Mouse (Mus musculus): ENCODE measurements around the gene Casq2. TPM values are rescaled to one million over a fixed set of nuclear protein-coding genes. Genes with fewer than 3 reads are reported as not detected.
A peak's percentile ranks its signal among the peaks of the same experiment; 100 is the strongest.
"Not testable (repeated sequence)": the region's sequence is repeated elsewhere in the genome, so short reads cannot be mapped to it uniquely, and the experiment has no call there.

Gene Casq2
- polyA plus RNA-seq, 2 experiments, result 0.88 to 0.89 TPM

DNA sequence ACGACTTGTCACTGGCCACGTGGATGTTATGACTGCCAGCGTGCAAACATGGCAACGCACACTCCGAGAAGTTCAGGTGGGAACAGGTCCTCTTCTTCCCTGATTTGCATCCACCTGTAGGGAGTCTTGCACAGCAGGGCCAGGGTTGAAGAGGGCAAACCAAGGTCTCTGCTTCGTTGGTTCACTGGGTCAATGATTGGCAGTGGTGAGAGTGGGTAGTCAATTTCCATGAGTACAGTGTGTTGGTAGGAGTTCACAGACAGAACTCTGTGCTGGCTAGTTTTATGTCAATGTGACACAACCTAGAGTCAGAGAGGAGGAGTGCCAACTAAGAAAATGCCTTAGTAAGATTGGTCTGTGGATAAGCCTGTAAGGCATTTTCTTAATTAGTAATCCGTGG, 67.9 kb downstream of the Casq2 start:
- no peaks in the 10 kb centered on the region for H3K27me3 ChIP-seq (ENCODE audit: control insufficient read depth, insufficient read depth, low read length)
- no peak overlapping the region for H3K4me3 ChIP-seq (ENCODE audit: insufficient read depth in 1 of 2, low read depth in 2 of 2, low read length in 2 of 2)
- H3K9ac ChIP-seq (replicated peaks), result no peak overlapping the region
- TF ChIP-seq EP300 (IDR thresholded peaks at IDR 0.05; ENCODE audit: low read depth) (no peak), CTCF (IDR thresholded peaks at IDR 0.05; ENCODE audit: low read depth) (no peak)
- no peaks in the 10 kb centered on the region for H3K9me3 ChIP-seq (ENCODE audit: control insufficient read depth, low read length)
- no peak overlapping the region for H3K4me2 ChIP-seq (ENCODE audit: low read depth)
- H3K36me3 ChIP-seq (replicated peaks; ENCODE audit: control insufficient read depth, insufficient read depth, low read depth), result peaks cover 34% of the 10 kb centered on the region
- no peak for ATAC-seq (ENCODE audit: insufficient read depth)
- H3K27ac ChIP-seq, result no peak overlapping the region
- WGBS (ENCODE audit: insufficient replicate concordance), result 83% methylated on average over 7 of the region's 7 CpGs
- no peak for DNase-seq (ENCODE audit: low read depth in 3 of 3, low spot score in 3 of 3)
- peaks cover 0 to 10% of the 10 kb centered on the region in 2 experiments; a peak in 3 of 4 replicates for H3K4me1 ChIP-seq (replicated peaks; ENCODE audit: control insufficient read depth in 2 of 2, insufficient read depth in 2 of 2, low read length in 1 of 2)

DNA sequence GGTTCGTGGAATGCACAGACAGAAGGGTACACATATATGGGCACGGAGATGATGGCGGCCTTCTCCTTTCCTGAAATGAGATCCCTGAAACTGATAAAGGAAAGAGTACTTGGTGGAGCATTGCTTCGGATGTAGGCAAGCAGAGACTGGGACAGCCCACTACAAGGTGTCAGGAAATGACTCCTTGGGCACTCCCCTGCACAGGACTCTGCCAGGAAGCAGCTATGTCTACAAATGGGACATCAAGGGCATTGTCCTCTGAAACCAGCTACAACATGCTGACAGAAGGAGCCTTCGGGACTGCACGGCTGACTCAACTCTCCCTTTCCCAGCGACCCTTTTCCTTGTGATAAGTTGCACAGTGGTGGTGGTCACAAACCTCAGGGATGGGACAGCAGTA, 70.5 kb downstream of the Casq2 start:
- H3K4me3 ChIP-seq (ENCODE audit: insufficient read depth in 1 of 2, low read depth in 2 of 2, low read length in 2 of 2), result no peak overlapping the region
- WGBS (ENCODE audit: insufficient replicate concordance), result 74% methylated on average over 7 of the region's 7 CpGs
- DNase-seq (ENCODE audit: low read depth in 3 of 3, low spot score in 3 of 3), result no peak
- no peak overlapping the region for H3K9ac ChIP-seq (replicated peaks)
- no peaks in the 10 kb centered on the region for H3K9me3 ChIP-seq (ENCODE audit: control insufficient read depth, low read length)
- H3K27ac ChIP-seq, result no peak overlapping the region
- H3K27me3 ChIP-seq (ENCODE audit: control insufficient read depth, insufficient read depth, low read length), result no peaks in the 10 kb centered on the region
- TF ChIP-seq EP300 (IDR thresholded peaks at IDR 0.05; ENCODE audit: low read depth) (no peak), CTCF (IDR thresholded peaks at IDR 0.05; ENCODE audit: low read depth) (no peak)
- H3K36me3 ChIP-seq (replicated peaks; ENCODE audit: control insufficient read depth, insufficient read depth, low read depth), result peaks cover 60% of the 10 kb centered on the region
- no peak for ATAC-seq (ENCODE audit: insufficient read depth)
- no peak overlapping the region for H3K4me2 ChIP-seq (ENCODE audit: low read depth)
- H3K4me1 ChIP-seq (replicated peaks; ENCODE audit: control insufficient read depth in 2 of 2, insufficient read depth in 2 of 2, low read length in 1 of 2), result peaks cover 7 to 19% of the 10 kb centered on the region in 2 experiments

DNA sequence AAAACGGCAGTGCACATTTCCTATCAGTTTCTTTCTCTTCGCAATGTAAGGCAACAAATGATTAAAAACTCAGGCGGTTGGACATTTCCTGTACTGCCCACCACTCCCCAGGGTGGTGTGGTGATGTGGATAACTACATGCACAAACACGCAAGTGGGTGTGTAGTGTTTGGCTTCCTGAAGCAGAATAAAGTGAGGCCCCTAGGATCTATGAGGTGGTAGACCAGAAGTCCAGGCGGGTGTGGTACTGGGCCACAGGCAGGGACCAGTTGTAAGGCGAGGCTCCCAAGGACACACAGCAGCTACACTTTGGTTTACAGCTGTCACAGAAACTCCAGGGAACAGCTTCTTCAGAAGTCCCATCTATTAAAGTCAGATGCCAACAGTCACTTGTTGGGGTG, 71.4 kb downstream of the Casq2 start:
- DNase-seq (ENCODE audit: low read depth in 3 of 3, low spot score in 3 of 3), result no peak
- TF ChIP-seq CTCF (IDR thresholded peaks at IDR 0.05; ENCODE audit: low read depth), result no peak
- no peak for TF ChIP-seq EP300 (IDR thresholded peaks at IDR 0.05; ENCODE audit: low read depth)
- H3K27me3 ChIP-seq (ENCODE audit: control insufficient read depth, insufficient read depth, low read length), result no peaks in the 10 kb centered on the region
- H3K4me3 ChIP-seq (ENCODE audit: insufficient read depth in 1 of 2, low read depth in 2 of 2, low read length in 2 of 2), result no peak overlapping the region
- no peak for ATAC-seq (ENCODE audit: insufficient read depth)
- peaks cover 8 to 20% of the 10 kb centered on the region in 2 experiments for H3K4me1 ChIP-seq (replicated peaks; ENCODE audit: control insufficient read depth in 2 of 2, insufficient read depth in 2 of 2, low read length in 1 of 2)
- peaks cover 66% of the 10 kb centered on the region for H3K36me3 ChIP-seq (replicated peaks; ENCODE audit: control insufficient read depth, insufficient read depth, low read depth)
- no peak overlapping the region for H3K4me2 ChIP-seq (ENCODE audit: low read depth)
- H3K9me3 ChIP-seq (ENCODE audit: control insufficient read depth, low read length), result no peaks in the 10 kb centered on the region
- no peak overlapping the region for H3K9ac ChIP-seq (replicated peaks)
- H3K27ac ChIP-seq, result no peak overlapping the region
- 42% methylated on average over 6 of the region's 6 CpGs for WGBS (ENCODE audit: insufficient replicate concordance)

DNA sequence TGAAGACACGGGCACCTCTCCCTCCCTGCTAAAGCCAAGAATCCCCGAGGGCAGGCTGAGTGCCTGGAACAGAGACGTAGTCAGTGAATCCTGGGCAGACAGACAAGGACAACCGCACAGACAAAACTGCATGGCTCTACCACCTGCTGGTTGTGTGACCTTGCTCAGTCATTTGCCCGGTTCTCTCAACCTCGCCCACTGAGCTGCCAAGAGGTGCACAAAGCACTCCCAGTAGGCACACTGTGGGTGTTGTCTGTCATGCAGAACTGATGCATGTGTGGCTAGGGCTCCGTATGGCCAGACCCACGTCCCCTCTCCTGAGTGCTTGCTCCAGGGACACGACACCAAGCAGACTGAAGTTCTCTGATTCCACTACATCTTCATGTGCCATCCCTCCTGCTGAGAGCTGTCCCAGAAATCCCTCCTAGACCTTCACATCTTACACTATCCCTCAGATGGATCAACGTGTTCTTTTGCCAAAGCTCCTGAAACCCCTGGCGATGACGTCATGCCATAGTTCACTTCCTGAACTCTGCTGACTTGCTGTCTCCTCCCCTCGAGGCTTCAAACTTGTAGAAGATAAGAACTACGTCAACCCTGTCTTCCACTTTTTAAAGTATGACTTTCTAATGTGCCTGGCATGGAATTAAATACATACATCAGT, 72.7 kb downstream of the Casq2 start:
- H3K4me3 ChIP-seq (ENCODE audit: insufficient read depth in 1 of 2, low read depth in 2 of 2, low read length in 2 of 2), result no peak overlapping the region
- no peaks in the 10 kb centered on the region for H3K9me3 ChIP-seq (ENCODE audit: control insufficient read depth, low read length)
- ATAC-seq (ENCODE audit: insufficient read depth), result no peak; the same call in 1 of the 2 replicates
- H3K9ac ChIP-seq (replicated peaks), result no peak overlapping the region
- no peak for TF ChIP-seq CTCF (IDR thresholded peaks at IDR 0.05; ENCODE audit: low read depth)
- no peak for TF ChIP-seq EP300 (IDR thresholded peaks at IDR 0.05; ENCODE audit: low read depth)
- H3K27ac ChIP-seq, result no peak overlapping the region; the same call in 1 of the 2 replicates
- peaks cover 15 to 27% of the 10 kb centered on the region in 2 experiments for H3K4me1 ChIP-seq (replicated peaks; ENCODE audit: control insufficient read depth in 2 of 2, insufficient read depth in 2 of 2, low read length in 1 of 2)
- H3K4me2 ChIP-seq (ENCODE audit: low read depth), result no peak overlapping the region
- H3K36me3 ChIP-seq (replicated peaks; ENCODE audit: control insufficient read depth, insufficient read depth, low read depth), result peaks cover 78% of the 10 kb centered on the region
- no peaks in the 10 kb centered on the region for H3K27me3 ChIP-seq (ENCODE audit: control insufficient read depth, insufficient read depth, low read length)
- WGBS (ENCODE audit: insufficient replicate concordance), result 65% methylated on average over 14 of the region's 14 CpGs
- DNase-seq (ENCODE audit: low read depth in 3 of 3, low spot score in 3 of 3), result no peak

DNA sequence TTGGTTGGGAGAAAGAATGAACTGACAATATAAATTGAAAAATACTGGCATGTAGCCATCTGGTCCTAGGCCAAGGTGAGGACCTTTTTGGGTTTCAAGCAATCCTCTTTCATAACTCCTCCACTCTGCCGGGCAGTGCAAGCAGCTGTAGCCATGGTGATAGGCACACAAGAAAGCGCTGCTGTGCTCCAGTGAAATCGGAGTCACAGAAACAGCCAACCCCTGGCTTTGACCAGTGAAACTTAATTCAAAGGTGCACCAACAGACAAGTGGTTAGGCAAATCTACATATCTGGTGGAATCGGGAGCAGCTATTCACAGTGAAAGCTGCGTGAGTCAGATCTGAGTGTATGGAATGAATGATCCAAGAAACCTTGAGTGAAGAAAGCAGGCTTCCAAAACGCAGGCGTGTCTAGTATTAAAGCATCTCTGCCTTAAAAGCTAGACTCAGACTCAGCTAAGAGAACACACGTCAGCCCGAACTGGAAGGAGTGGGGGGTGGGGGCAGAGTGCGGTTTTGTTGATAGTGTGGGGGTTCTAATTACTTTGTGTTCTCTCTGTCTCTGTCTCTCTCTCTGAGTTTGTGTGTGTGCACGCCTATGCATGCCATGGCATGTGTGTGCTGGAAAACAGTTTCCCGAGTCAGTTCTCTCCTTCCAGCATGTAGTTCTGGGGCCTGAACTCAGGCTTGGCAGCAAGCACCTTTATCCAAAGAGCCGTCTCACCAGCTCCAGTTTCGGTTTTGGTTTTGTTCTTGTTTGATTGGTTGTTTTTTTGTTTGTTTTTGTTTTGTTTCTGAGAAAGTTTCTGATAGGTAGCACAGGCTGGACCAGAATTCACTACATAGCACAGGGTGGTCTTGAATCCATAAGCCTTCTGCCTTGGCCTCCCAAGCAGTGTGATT, 73.5 kb downstream of the Casq2 start:
- Histone ChIP-seq H3K9me3 (ENCODE audit: control insufficient read depth, low read length) (no peaks in the 10 kb centered on the region), H3K36me3 (replicated peaks; ENCODE audit: control insufficient read depth, insufficient read depth, low read depth) (peaks cover 78% of the 10 kb centered on the region), H3K9ac (replicated peaks) (no peak overlapping the region), H3K4me2 (ENCODE audit: low read depth) (peak overlapping the region; percentile 24; the same call in 1 of the 2 replicates), H3K4me3 (ENCODE audit: insufficient read depth in 1 of 2, low read depth in 2 of 2, low read length in 2 of 2) (no peak overlapping the region), H3K4me1 (replicated peaks; ENCODE audit: control insufficient read depth in 2 of 2, insufficient read depth in 2 of 2, low read length in 1 of 2) (peaks cover 21 to 31% of the 10 kb centered on the region in 2 experiments), H3K27ac (peak overlapping the region; percentile 10; the same call in 1 of the 2 replicates), H3K27me3 (ENCODE audit: control insufficient read depth, insufficient read depth, low read length) (no peaks in the 10 kb centered on the region)
- ATAC-seq (ENCODE audit: insufficient read depth) (peak; percentile 40; the same call in 1 of the 2 replicates), DNase-seq (ENCODE audit: low read depth in 3 of 3, low spot score in 3 of 3) (no peak)
- TF ChIP-seq CTCF (IDR thresholded peaks at IDR 0.05; ENCODE audit: low read depth), result no peak
- no peak for TF ChIP-seq EP300 (IDR thresholded peaks at IDR 0.05; ENCODE audit: low read depth)
- 67% methylated on average over 14 of the region's 14 CpGs for WGBS (ENCODE audit: insufficient replicate concordance)

DNA sequence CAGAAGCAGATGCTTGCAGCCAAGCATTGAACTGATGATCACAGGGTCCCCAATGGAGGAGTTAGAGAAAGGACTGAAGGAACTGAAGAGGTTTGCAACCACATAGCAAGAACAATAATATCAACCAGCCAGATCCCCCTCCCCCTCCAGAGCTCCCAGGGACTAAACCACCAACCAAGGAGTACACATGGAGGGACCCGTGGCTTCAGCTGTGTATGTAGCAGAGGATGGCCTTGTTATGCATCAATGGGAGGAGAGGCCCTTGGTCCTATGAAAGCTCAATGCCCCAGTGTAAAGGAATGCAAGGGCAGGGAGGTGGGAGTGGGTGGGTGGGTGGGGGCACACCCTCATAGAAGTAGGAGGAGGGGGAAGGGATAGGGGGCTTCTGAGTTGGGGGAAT, 77.6 kb downstream of the Casq2 start:
- H3K9me3 ChIP-seq (ENCODE audit: control insufficient read depth, low read length); ATAC-seq (ENCODE audit: insufficient read depth); H3K27me3 ChIP-seq (ENCODE audit: control insufficient read depth, insufficient read depth, low read length); DNase-seq (ENCODE audit: low read depth in 3 of 3, low spot score in 3 of 3): not testable (repeated sequence)
- 57% methylated on average over 1 of the region's 1 CpGs for WGBS (ENCODE audit: insufficient replicate concordance)
- H3K4me3 ChIP-seq (ENCODE audit: insufficient read depth in 1 of 2, low read depth in 2 of 2, low read length in 2 of 2), result peak overlapping the region; percentile 19 to 94; a peak in 3 of 4 replicates
- peaks cover 42 to 49% of the 10 kb centered on the region in 2 experiments for H3K4me1 ChIP-seq (replicated peaks; ENCODE audit: control insufficient read depth in 2 of 2, insufficient read depth in 2 of 2, low read length in 1 of 2)
- peak overlapping the region; percentile 99 for H3K4me2 ChIP-seq (ENCODE audit: low read depth)
- peak overlapping the region; percentile 100 for H3K27ac ChIP-seq
- peaks cover 49% of the 10 kb centered on the region for H3K36me3 ChIP-seq (replicated peaks; ENCODE audit: control insufficient read depth, insufficient read depth, low read depth)
- peak overlapping the region; percentile 100 for H3K9ac ChIP-seq (replicated peaks)

Data from liver, embryonic 14.5 days (tissue).